Mouse (Mus musculus): ENCODE data around the gene Robo1.
"Not testable (repeated sequence)": the region's sequence is repeated elsewhere in the genome, so short reads cannot be mapped to it uniquely, and the experiment has no call there.

Robo1 gene

GRCm38 (mm10) chr16:72458155-72458554 is 150.0 kb downstream of the Robo1 start:
- DNase-seq = no peak

GRCm38 (mm10) chr16:72458576-72458975 is 150.5 kb downstream of the Robo1 start:
- no peak for DNase-seq

- DNase-seq = no peak
Measured at GRCm38 (mm10) chr16:72465696-72466095, 157.6 kb downstream of the Robo1 start.

GRCm38 (mm10) chr16:72470037-72470673 is 162.0 kb downstream of the Robo1 start:
- DNase-seq = no peak

GRCm38 (mm10) chr16:72510716-72511199 is 202.7 kb downstream of the Robo1 start:
- DNase-seq = no peak

GRCm38 (mm10) chr16:72531337-72531736 is 223.2 kb downstream of the Robo1 start:
- no peak for DNase-seq

GRCm38 (mm10) chr16:72533900-72534571 is 225.9 kb downstream of the Robo1 start:
- no peak for DNase-seq

- DNase-seq = peak; percentile 6
Measured at GRCm38 (mm10) chr16:72538171-72538570, 230.1 kb downstream of the Robo1 start.

GRCm38 (mm10) chr16:72543928-72544327 is 235.8 kb downstream of the Robo1 start:
- no peak for DNase-seq

GRCm38 (mm10) chr16:72544950-72545349 is 236.8 kb downstream of the Robo1 start:
- DNase-seq = no peak

GRCm38 (mm10) chr16:72551672-72552243 is 243.7 kb downstream of the Robo1 start:
- DNase-seq = no peak

- DNase-seq = no peak
Measured at GRCm38 (mm10) chr16:72553713-72554112, 245.6 kb downstream of the Robo1 start.

GRCm38 (mm10) chr16:72562149-72562548 is 254.0 kb downstream of the Robo1 start:
- not testable (repeated sequence) for DNase-seq

GRCm38 (mm10) chr16:72563196-72563963 is 255.3 kb downstream of the Robo1 start:
- no peak for DNase-seq

GRCm38 (mm10) chr16:72575171-72575570 is 267.1 kb downstream of the Robo1 start:
- DNase-seq = no peak

- no peak for DNase-seq
Measured at GRCm38 (mm10) chr16:72576956-72577355, 268.9 kb downstream of the Robo1 start.

GRCm38 (mm10) chr16:72584454-72585159 is 276.5 kb downstream of the Robo1 start:
- no peak for DNase-seq

- DNase-seq = no peak
Measured at GRCm38 (mm10) chr16:72585160-72585813, 277.2 kb downstream of the Robo1 start.

GRCm38 (mm10) chr16:72587376-72588072 is 279.4 kb downstream of the Robo1 start:
- DNase-seq = no peak

GRCm38 (mm10) chr16:72603487-72604206 is 295.5 kb downstream of the Robo1 start:
- no peak for DNase-seq

- DNase-seq = peak; percentile 90
Measured at GRCm38 (mm10) chr16:72605066-72605465, 297.0 kb downstream of the Robo1 start.
